In the genomic region with DNA sequence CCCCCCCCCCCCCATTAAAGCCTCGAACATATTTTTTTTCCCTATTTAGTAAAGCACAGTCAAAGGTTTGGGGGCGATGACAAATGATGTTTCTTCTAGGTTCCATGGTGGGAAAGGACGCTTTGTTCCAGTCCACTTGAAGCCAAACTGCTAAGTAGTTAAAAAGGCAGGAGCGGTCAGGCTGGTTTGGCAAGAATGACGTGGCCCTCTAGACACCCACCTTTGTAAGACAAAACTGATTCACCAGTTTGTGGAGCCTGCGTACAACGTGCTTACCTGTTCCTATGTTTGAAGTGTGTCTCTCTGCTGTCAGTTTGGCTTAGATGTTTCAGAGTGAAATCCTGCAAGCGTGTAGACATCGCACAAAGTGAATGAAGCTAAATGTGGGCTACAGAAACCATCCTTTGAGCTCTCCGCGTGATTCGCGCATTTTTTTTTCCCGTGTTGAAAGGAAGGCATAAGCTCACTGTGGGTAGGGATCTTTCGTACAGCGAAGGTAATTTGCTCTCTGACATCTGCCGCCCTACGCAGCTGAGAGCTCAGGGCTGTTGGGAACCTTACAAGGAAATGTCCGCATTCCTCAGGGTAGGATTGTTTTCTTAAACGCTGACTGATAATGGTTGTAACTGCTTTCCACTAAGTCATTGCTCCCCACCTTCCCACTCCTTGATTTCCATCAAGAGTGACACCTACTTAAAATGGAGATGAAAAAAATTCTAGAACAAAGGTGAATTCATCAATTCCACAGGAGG, we compare ENCODE assay signal across 9 mouse cellular contexts. TPM values are rescaled to one million over a fixed set of nuclear protein-coding genes. Genes with fewer than 3 reads are reported as not detected.
DNase-seq lines count a peak whose midpoint lies in the region; ATAC-seq and TF ChIP-seq lines count a peak whose summit lies in the region.
"Had no signal": no experiment of that assay in that cellular context is flagged by ENCODE, and none has a peak within 500 bp of the region (broad histone marks: within the 10 kb centered on the region; RNA-seq: fewer than 3 reads in every experiment).

No protein-coding gene starts in this region.

- WGBS in heart, postnatal 0 days: 10% methylated on average over 20 of the region's 20 CpGs
- WGBS in lung, embryonic 16.5 days: 7% methylated on average over 20 of the region's 20 CpGs

- peaks cover 36% of the 10 kb centered on the region for H3K4me1 ChIP-seq in heart, postnatal 0 days (ENCODE audit: control insufficient read depth, insufficient read depth)
- H3K4me1 ChIP-seq in lung, embryonic 16.5 days (replicated peaks; ENCODE audit: control insufficient read depth, insufficient read depth, low read length): peaks cover 4% of the 10 kb centered on the region

- H3K36me3 ChIP-seq in heart, postnatal 0 days (replicated peaks; ENCODE audit: control insufficient read depth, insufficient read depth, low read length): no peaks in the 10 kb centered on the region
- no peaks in the 10 kb centered on the region for H3K36me3 ChIP-seq in lung, embryonic 16.5 days (ENCODE audit: control insufficient read depth, insufficient read depth, low read length)
- H3K36me3 ChIP-seq: G1E had no signal

- H3K9ac ChIP-seq in heart, postnatal 0 days (replicated peaks; ENCODE audit: low read depth, low read length): peak overlapping the region; percentile 47
- peak overlapping the region; percentile 45 for H3K9ac ChIP-seq in lung, embryonic 16.5 days (ENCODE audit: low read length)

- DNase-seq in heart, postnatal 0 days (ENCODE audit: low spot score): no peak
- DNase-seq in heart, adult 11 months: no peak
- peak; percentile 42 for DNase-seq in kidney, adult 18-20 months
- DNase-seq in urinary bladder, postnatal 25 days (ENCODE audit: low spot score): peak; percentile 42
- no peak for DNase-seq in spleen, postnatal 14 days (ENCODE audit: low spot score in 2 of 2)
- DNase-seq in thymus, postnatal 14 days: no peak
- DNase-seq in adrenal gland, postnatal 36 days: no peak

- peak overlapping the region; percentile 44 for H3K27ac ChIP-seq in heart, postnatal 0 days (ENCODE audit: low read depth)
- peak overlapping the region; percentile 75 for H3K27ac ChIP-seq in lung, embryonic 16.5 days (ENCODE audit: low read length)

- H3K27me3 ChIP-seq in heart, postnatal 0 days (ENCODE audit: control insufficient read depth, insufficient read depth, low read length): no peaks in the 10 kb centered on the region
- peaks cover 7% of the 10 kb centered on the region for H3K27me3 ChIP-seq in lung, embryonic 16.5 days (ENCODE audit: control insufficient read depth, insufficient read depth, low read depth, low read length)

- TF ChIP-seq EP300 in heart, postnatal 0 days (IDR thresholded peaks at IDR 0.05; ENCODE audit: low read depth): no peak

- no peak for ATAC-seq in heart, postnatal 0 days (ENCODE audit: insufficient read depth, low read depth)
- peak; percentile 82 for ATAC-seq in lung, embryonic 16.5 days (ENCODE audit: low read depth)

- H3K9me3 ChIP-seq in heart, postnatal 0 days (replicated peaks; ENCODE audit: control insufficient read depth, low read length): no peaks in the 10 kb centered on the region
- H3K9me3 ChIP-seq in lung, embryonic 16.5 days (ENCODE audit: control insufficient read depth, low read length): no peaks in the 10 kb centered on the region
- H3K9me3 ChIP-seq: G1E had no signal

- H3K4me3 ChIP-seq in heart, postnatal 0 days (ENCODE audit: low read depth, low read length): peak overlapping the region; percentile 29
- peak overlapping the region; percentile 34 for H3K4me3 ChIP-seq in lung, embryonic 16.5 days (ENCODE audit: low read length)

- no peak for TF ChIP-seq CTCF in heart, postnatal 0 days (IDR thresholded peaks at IDR 0.05; ENCODE audit: low read depth)

- peak overlapping the region; percentile 60 for H3K4me2 ChIP-seq in heart, postnatal 0 days (ENCODE audit: low read depth, low read length)
- peak overlapping the region; percentile 59 for H3K4me2 ChIP-seq in lung, embryonic 16.5 days (ENCODE audit: low read depth, low read length)

RNA-seq across cellular contexts. Expression of a gene that starts 6.0 kb away (rescaled TPM):
- 160 and 181 TPM in 2 replicates for total RNA-seq in heart, postnatal 0 days (2014; rRNA removed; ENCODE audit: low replicate concordance)
- polyA plus RNA-seq in heart, postnatal 0 days (2015; fragmentation: Nextera tagmentation; extraction: Ambion mirVana): 36.7 and 46.0 TPM in 2 replicates
- polyA plus RNA-seq in lung, embryonic 16.5 days (2015; fragmentation: Nextera tagmentation; extraction: Ambion mirVana): 7.3 and 7.7 TPM in 2 replicates
- total RNA-seq in adrenal gland, postnatal 36 days (2021): 1 to 10 TPM in 1 of 2 experiments, under 1 TPM in 1; 0.50 to 1.3 TPM
- polyA plus RNA-seq: G1E had no signal

RNA-seq across cellular contexts. Expression of a gene that starts 59.6 kb away (rescaled TPM):
- total RNA-seq in heart, postnatal 0 days (2014; rRNA removed; ENCODE audit: low replicate concordance): 8.3 and 8.9 TPM in 2 replicates
- polyA plus RNA-seq in heart, postnatal 0 days (2015; fragmentation: Nextera tagmentation; extraction: Ambion mirVana): 15.0 and 18.9 TPM in 2 replicates
- 35.7 and 39.0 TPM in 2 replicates for polyA plus RNA-seq in lung, embryonic 16.5 days (2015; fragmentation: Nextera tagmentation; extraction: Ambion mirVana)
- 10 to 100 TPM; 16.0 to 26.6 TPM for total RNA-seq in adrenal gland, postnatal 36 days (2021)

Comparison
In these comparisons a context has a peak if more than half of its experiments do, and no peak if none do; other contexts are left out.
1. DNase-seq: peak in kidney, adult 18-20 months (single experiment) and urinary bladder, postnatal 25 days (single experiment); none in heart, postnatal 0 days (single experiment), heart, adult 11 months (single experiment), spleen, postnatal 14 days (0 of 2), thymus, postnatal 14 days (single experiment) and adrenal gland, postnatal 36 days (0 of 2).
2. RNA of a gene that starts 6.0 kb away (total RNA-seq): 160 to 181 TPM in heart, postnatal 0 days; 0.50 to 1.3 TPM in adrenal gland, postnatal 36 days; every median in the first group is over 10 times any median in the second.